Mouse (Mus musculus): ENCODE results near the gene Cop1.

Cop1 gene

DNA sequence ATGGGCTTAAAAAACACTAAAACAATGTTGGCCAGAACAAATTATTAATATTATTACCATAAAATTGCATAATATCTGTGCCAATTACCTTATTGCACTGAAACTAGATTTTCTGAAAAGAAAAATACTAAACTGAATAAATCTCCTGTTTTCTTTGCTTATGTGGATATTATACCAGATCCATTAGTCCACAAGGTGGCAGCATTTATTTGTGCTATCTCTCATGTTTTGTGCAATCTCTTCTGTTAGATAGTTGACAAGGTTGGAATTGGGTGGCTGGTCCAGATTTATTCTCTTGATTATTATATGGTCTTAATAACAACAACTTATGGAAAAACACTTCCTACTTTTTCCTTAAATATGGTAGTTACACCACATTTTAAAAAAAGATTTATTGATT, 58.1 kb downstream of the Cop1 start:
- no peak for DNase-seq (ENCODE audit: low spot score in 2 of 2)

DNA sequence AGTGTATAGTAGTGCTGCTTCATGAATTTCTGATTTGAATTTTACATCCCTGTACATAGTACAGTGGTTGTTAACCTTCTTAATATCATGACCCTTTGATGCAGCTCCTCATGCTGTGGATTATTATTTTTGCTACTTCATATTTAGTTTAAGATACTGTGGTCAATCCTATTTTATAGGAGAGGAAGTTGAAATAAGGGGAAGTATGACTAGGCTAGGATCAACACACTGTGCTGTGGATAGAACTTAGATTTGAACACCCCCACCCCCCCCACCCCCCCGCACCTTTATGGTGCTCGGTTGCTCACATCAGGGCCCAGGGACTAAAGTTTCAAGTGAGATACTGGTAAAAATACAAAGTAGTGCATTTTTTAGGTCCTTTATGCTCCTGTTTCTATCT, 58.7 kb downstream of the Cop1 start:
- DNase-seq (ENCODE audit: low spot score in 2 of 2): no peak

DNA sequence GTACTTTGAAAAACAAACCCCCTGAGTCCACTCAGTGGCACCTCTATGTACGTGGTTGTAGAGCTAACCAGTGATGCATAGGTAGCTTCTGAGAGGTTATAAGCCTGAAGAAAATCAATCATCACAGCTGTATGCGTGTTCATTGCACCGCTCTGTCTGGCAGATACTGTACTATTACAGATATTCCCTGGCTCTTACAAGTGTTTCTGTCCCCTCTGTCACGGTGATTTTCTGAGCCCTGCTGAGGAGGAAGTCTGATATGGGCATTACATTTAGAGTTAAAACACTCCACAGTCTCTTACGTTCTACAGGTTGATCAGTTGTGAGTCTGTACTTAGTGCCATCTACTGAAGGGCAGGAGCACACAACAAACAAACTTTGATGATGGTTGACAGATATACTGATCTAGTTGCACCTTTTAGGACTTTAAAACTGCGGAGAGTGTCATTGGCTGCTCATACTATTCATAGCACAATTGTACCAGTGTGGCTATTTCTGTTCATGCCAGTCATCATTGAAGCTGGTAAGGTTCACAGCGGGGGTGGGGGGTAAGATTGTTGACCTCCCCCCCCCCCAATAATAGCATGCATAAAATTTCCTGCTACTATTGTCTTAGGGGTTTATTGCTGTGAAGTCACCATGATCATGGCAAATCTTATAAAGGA, 69.4 kb downstream of the Cop1 start:
- no peak for DNase-seq (ENCODE audit: low spot score in 2 of 2)

DNA sequence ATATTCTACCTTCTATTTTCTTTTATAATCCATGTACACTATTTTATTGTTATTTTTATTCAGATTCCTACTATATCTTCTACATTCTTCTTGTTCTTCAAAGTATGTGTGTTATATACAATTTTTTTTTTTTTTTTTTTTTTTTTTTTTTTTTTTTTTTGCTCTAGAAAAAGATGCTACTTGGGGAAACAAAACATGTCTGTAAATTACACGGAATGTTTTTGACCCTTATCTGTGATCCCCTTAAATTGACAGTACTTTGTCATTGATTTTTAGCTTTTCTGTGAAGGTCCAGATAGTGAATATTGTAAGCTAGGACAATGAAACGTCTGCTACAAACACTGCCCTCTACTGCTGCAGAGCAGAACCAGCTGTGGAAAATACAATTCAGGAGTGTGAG, 81.5 kb downstream of the Cop1 start:
- no peak for DNase-seq (ENCODE audit: low spot score in 2 of 2)

DNA sequence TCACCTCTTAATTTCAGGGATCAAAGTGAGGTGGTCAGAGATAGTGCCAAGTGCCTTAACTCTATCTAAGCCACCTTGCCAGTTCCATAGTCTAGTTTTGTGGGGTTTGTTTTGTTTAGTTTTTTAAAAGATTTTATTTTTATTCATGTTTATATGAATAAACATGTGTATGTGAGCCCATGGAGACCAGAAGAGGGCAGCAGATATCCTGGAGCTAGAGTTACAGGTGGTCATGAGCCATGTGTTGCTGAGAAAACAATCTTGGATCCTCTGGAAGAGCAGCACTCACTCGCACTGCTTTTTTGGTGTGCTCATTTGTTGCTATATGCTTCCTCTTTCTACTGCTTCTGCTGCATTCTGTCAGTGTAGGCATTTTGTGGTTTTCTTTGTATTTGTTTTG, 90.5 kb downstream of the Cop1 start:
- DNase-seq (ENCODE audit: low spot score in 2 of 2): no peak

DNA sequence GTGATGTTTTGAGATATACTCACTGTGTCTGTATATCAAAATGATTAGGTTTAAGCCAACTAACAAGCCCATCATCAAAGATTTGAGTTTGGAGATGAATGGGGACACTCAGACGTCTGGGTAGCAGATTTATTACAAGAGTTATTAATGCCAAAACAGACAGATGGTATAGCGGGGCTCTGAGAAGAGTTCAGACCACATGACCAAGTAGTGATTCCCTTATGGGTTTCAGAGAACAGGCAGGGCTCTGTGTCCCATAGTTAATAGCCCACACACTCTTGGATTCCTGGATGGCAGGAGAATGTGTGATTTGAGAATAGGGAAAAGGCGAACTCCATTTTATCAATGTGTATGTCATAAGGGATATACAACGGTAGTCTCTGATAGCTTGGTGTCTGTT, 98.9 kb downstream of the Cop1 start:
- DNase-seq (ENCODE audit: low spot score in 2 of 2): no peak

DNA sequence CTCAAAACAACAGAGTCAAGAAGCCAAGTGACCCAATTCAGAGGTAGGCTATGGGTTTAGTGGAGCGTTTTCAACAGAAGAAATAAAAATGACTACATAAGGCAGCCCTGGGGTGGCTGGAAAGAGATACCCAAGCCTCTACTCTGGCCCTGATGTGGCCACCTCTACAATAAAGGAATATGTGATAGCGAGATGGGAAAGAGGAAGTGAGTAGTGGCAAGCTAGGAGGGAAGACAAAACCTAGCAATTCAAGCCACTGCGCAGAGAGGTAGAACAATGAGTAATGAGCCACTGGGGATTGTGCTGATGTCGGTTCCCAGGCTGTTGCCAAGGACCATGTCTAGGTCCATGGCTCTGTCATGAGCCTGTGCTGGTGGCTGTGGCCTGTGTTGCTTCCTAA, 102.0 kb downstream of the Cop1 start:
- DNase-seq (ENCODE audit: low spot score in 2 of 2): no peak

DNA sequence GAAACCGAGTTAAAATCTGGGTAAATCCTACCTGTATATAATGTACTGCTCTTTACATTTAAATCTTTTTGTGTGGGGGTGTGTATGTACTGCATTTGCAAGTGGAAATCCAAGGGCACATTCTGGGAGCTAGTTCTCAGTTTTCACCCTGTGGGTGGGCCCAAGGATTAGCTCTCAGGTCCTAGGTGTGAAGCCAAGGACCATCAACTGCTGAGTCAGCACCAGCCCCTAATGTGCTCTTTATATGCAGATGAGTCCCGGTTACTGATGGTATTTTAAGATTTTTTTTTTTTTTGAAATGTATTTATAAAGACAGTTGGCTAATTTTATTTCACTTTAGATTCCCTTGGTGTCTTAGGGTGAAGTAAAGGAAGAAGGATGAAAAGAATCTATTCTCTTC, 110.2 kb downstream of the Cop1 start:
- no peak for DNase-seq (ENCODE audit: low spot score in 2 of 2)

DNA sequence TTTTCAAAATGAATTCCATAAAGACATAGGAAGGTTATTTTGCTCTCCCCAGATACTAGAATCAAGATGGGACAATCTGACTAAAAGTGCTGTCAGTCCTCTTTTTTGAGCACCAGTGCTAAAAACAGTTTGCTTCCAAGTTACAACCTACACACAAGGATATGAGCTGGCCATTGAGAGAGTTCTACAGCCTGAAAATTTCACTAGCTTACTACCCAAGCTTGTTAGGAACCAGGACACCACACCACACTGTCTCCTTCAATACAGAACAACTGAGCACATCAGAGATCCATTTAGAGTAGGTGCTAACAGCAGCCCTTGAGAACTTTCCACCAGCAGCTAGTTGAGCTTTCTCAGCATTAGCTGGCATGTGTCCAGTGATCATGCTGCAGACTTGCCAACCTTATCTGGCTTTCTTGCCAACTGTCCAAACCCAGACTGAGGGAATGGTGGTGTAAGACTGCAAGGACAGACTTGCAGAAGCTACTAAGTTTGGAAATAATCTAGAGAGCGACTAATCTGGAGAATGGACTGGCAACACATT, 123.0 kb downstream of the Cop1 start:
- DNase-seq (ENCODE audit: low spot score in 2 of 2): no peak

DNA sequence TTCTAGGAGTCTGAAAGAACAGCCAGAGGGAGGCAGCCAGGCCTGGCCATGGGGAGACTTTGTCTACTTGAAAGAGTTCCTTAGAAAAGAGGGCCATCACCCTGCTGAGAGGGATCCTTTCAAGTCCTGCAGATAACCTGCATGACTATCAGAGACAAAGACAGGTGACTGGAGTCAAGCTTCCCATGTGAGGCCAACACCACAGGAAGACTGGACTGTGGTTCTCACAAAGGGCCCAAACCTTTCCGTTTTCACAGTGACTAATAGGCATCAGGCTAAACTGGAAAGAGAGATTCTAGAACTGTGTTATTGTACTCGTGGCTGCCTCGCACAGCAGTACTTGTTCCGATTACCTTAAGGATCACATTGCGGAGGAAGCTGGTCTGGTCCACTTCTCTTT, 126.6 kb downstream of the Cop1 start:
- no peak for DNase-seq (ENCODE audit: low spot score in 2 of 2)

DNA sequence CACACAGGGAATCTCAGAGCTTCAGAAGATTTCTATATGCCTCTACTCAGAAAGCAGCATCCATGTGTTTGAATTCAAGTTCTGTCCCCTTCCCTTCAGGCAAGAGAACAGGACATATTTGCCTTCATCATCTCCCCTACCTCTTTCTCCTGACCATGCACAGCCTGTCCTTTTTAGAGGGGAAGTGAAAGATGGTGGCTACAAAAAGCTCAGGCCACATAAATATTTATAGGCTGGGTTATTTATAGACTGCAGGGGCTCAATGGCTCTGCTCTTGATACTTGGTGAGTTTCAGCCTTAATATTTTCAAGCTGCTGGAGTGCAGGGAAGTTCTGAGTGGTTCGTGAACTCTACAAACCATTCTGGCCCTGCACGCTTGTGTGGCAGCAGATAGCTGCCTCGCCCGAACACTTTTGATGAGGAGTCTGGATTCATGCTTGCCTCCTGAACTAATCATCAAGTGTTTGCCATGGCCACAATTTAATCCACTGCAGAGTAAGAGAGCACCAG, 139.8 kb downstream of the Cop1 start:
- DNase-seq (ENCODE audit: low spot score in 2 of 2): no peak

DNA sequence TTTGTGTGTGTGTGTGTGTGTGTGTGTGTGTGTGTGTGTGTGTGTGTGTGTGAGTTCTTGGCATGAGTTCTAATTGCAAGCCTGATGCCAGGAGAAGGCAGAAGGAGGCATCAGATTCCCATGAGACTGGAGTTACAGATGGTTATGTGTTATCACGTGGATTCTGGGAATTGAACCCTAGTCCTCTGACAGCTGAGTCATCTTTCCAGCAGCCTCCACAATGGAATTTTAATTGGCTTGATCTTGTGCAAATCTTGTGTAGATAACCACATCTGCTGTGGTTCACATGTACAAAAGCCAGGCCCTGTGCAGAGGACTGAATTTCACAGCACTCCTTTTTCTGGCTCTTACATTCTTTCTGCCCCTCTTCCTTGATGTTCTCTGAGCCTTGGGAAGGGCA, 150.1 kb downstream of the Cop1 start:
- no peak for DNase-seq (ENCODE audit: low spot score in 2 of 2)

DNA sequence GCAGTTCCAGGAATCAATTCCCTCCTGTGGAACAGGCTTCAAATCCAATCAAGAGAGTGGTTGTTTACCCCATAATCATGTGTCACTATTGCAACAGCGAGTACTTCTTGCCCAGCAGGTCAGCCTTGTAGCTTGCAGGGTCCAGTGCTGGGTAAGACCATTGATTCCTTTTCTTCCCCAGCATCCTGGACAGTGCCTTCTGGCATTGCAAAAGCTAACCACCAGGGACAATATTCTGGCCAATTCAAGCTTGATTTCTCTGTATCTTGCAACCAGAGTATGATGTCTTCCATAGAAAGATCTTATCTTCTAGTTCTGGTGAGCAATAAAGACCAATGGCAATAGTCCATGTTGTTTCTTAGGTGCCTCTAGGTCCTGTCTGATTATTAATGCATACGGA, 150.8 kb downstream of the Cop1 start:
- DNase-seq (ENCODE audit: low spot score in 2 of 2): no peak

DNA sequence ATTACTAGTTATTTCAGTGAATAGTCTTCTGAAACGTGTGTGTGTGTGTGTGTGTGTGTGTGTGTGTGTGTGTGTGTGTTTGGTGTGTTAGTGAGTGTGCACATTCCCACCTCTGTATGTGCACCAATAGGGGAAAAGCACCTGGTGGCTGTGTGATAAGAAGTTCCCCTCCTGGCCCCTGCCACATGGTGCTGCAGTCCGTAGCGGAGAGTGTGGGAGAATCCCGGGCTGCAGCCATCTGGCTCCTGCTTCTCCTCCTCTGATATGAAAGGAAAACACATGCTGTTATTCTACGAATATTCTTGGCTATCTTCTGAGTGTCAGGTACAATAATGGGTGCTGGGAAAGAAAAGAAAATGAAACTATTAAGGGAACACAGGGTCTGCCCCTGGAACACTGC, 154.3 kb downstream of the Cop1 start:
- no peak for DNase-seq (ENCODE audit: low spot score in 2 of 2)

DNA sequence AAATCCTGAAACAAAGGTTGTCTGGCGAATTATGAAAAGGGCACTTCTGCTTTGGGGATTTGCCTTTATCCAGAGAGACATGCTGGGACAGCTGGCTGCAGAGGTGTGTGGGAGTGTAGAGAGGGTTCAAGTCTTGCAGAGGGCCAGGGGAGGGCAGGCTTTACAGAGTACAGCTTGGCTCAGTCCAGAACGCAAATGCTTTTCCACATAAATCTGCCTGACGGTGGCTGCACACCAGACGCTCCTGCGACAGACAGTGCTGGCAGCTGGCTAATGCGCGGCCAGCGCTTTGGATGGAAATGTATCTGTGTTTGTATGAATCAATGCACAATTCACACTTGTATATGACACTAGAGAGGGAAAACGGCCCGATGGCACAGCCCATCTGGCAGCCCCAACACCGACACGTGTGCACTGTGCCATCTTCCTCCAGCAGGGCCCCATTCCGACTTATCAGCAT, 156.5 kb downstream of the Cop1 start:
- DNase-seq (ENCODE audit: low spot score in 2 of 2): no peak

DNA sequence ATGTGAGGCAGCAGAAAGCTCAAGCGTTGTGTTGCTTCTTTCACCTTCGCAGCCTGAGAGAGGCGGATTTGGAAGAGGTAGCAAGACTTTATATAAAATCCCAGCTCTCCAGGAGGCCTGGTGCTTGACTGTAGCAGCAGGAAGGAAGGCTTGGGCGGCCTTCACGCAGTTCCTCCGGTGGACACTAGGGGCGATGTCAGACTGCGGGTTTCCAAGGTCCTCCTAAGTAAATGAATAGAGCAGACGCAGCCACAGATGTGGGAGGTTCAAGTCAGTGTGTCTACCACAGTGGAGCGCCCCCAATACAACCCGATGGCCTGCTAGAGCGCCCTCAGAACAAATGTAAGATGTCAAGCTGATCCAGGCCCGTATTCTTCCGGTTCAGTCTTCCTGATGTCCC, 157.9 kb downstream of the Cop1 start:
- DNase-seq (ENCODE audit: low spot score in 2 of 2): peak; percentile 42 to 84

DNA sequence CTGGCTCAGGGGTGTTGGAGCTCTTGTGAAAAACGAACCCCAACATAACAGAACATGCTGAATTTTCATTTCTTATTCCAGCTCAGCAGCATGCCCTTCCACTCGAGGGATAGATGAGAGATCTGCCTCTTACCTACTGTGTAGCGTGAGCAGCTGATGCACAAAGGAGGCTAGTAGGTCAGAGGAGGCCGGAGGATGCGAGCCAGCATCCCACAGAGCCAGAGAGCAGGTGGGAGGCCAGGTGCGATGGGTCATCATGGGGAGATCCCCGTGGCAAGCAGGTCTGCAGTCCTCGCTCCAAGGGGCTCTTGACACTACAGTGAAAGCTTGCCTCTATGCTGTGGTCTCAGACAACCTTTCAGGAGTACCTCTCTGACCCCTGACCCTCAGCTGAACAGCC, 160.5 kb downstream of the Cop1 start:
- no peak for DNase-seq (ENCODE audit: low spot score in 2 of 2)

DNA sequence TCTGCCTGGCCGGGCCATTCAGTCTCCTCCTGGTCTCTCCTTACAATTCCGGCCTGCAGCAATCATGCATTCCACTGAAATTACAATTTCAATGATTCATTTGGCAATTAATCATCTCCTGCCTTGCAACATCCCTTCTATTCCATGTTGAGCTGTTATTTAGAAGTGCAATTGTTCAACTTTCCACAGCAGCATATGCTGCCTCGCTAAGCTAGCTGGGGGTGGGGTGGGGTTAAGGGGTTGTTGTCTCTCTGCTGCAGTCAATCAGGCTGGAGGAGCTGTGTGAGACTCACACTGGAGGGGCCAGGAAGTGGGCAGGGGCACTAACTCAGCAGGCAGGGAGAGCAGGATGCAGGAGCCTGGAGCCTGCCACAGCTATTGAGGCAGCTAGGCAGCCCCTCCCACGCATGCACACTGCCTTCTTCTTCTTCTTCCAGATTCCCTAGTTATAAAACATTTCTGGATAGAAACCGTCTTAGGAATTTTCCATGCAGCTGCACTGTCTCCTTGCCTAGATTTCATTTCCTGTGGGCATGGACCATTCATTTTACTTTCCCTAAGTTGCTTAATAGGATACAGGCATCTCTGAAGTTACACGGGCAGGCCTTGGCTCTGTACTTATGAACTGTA, 161.1 kb downstream of the Cop1 start:
- no peak for DNase-seq (ENCODE audit: low spot score in 2 of 2)

DNA sequence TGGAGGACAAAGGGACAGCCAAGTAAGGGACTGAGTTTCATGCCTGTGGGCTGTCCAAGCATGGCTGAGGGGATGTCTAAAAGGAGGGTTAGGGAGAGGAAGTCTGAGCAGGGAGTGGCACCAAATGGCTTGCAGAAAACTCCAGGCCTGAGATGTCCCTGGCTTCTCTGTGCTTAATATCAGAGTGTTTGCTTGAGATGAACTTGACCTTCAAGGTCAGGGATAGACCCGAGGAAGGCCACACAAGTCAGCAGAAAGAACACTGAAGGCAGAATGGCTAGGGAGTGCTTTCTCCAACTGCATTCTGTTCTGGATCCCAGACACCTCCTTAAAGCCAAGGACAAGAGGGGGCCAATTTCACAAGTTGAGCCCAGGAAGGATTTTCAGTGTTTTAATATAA, 161.8 kb downstream of the Cop1 start:
- no peak for DNase-seq (ENCODE audit: low spot score in 2 of 2)

DNA sequence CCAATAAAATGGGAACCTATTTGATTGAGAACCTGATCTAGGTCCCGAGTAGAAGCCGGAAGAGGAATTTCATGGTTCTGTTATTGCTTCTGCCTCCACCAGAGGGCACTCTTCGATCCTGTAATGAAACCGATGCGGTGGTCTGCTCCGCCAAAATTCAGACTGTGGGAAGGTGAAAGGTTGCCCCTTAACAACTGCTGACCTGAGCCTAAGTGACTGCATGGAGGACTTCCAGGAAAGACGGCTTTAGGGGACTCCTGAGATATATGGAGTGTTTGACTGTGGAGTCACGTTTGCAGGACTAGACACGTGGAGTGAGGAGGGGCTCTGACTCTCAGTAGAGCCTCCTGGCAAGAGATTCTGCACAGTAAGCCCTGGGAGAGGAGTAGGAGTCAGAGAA, 164.4 kb downstream of the Cop1 start:
- peak in 1 of 2 experiments; percentile 66 for DNase-seq (ENCODE audit: low spot score in 2 of 2)

All from spleen, postnatal 4 days (tissue).